Mouse (Mus musculus) erythroblast, adult 5-6 weeks (primary cell): ENCODE data around the gene Fyco1. TPM values are rescaled to one million over a fixed set of nuclear protein-coding genes. Genes with fewer than 3 reads are reported as not detected.
"Not testable (repeated sequence)": the region's sequence is repeated elsewhere in the genome, so short reads cannot be mapped to it uniquely, and the experiment has no call there.

Source experiments
- ATAC-seq: replicated peaks from 2 replicates; pipeline ENCODE4 v1.8.0; 2016; ENCODE audit warnings: moderate number of reproducible peaks, mild to moderate bottlenecking, moderate TSS enrichment, inconsistent platforms; ENCODE audit not compliant: poor library complexity, low FRiP score, severe bottlenecking
- total RNA-seq, 2 experiments: library from RNA; stranded (forward) in 1 of 2; stranded (reverse) in 1 of 2; fragments of 150-400 nt in 1 of 2; fragments of 200-764, 138-1000 nt in 1 of 2; gene quantifications; 2 replicates each; pipeline versions ENCODE4 v1.2.3 to v1.2.4; 2015 to 2017; ENCODE audit warnings: low replicate concordance in 2 of 2

Gene Fyco1
- total RNA-seq, 2 experiments from 2014 or later: 6.5 to 12.3 TPM

DNA sequence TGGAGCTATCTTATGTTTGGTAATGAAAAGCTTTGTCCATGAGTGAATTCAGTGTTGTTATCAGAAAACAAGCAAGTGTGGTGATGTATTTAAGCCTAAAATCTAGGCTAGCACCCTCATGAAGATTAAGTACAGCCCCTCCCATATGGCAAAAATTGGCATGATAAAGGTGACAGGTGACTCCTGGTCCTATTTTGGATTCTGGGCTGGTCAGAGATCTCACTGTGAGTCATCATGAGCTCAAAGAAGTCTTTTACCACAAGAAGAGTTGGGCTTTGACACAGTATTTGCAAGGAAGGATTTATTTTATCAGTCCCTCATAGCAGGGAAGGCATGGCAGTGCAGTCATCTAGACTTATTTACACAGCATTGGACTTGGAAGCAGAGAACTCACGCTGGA is 35.7 kb downstream of the Fyco1 start:
- no peak for ATAC-seq

DNA sequence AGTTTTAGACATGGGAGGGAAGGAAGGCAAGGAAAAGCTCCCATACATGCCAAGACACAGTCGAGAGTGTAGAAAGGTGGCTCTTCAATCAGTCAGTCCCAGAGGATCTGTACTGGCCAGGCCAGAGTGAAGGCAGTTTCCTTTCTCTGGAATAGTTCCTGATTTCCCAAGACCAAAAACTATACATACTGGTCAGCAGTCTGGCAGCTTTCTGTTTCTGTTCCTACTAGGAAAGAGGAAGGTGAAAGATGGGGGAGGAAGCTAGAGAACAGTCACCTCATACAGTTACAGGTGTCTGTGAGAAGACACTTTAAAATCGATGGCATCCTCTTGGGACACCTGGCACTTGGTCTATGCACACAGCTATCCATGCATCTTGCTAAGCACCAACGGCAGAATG is 36.3 kb downstream of the Fyco1 start:
- no peak for ATAC-seq

DNA sequence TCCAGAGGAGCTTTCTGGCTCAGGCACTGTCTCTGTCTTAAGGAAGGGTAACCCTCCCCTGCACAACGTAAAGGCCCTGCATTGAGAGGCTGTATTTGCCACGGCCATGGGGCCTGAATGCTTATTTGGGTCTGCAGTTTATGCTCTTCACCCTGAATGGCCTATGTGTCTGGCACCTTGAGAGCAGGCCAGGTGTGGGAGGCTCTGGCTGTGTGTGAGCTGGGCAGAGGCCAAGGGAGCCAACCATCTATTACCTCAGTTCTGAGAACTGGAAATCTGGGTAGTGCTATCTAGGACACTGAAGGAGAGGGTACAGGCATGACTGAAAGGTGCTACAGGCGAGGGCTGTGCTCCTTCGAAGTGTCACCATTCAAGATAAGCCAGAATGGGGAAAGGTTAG is 36.9 kb downstream of the Fyco1 start:
- no peak for ATAC-seq

DNA sequence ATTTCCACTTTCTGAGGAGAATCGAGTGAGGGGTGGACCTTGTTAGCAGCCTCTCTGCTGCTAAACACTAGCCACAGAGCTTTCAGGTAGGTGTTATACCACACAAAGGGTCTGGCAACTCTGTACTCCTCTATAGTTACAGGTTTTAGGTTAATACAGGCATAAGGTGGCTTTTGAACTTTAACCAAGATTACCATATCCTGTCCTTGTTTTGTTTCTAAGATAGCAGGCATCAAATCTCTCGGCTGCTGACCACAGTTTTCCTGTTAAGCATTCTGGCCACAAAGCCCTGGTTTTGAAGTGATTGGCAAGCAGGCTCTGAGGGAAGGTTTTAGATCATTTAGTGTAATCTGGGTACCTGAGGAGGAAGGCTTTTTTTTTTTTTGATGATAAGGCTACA is 37.4 kb downstream of the Fyco1 start:
- no peak for ATAC-seq

DNA sequence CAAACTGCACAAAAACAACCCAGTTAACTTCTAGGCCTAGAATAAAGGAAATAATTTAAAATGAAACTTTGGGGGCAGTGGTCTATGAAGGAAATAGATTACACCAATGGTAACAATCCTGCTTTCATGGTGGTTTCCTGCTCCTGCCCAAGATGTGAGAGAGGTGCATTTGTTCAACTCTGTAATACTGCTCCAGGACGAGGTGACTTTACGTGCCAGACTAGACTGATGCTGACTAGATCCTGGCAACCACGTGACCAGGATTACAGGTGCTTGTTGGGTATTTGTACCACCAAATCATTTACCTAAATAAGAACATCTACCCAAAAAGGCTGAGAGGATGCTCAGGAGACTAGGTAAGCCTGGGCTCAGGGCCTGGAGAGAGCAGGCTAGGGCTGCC is 39.9 kb downstream of the Fyco1 start:
- ATAC-seq: no peak

DNA sequence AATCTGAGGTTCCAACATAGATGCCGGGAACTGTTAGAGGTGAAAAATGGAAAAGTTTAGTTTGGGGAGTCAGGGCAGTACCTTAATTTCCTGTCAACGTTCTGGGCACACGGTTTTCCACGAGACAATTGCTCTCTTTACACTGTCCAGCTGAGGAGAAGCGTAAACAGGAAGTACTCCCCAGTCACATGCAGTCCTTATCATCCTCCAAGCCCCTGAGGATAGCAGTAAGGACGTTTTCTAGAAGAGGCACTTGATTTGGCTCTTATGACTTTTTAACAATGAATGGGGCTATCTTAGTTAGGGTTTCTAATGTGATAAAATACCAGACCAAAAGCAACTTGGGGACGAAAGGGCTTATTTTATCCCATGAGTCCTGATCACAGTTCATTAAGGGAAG is 43.1 kb downstream of the Fyco1 start:
- no peak for ATAC-seq

DNA sequence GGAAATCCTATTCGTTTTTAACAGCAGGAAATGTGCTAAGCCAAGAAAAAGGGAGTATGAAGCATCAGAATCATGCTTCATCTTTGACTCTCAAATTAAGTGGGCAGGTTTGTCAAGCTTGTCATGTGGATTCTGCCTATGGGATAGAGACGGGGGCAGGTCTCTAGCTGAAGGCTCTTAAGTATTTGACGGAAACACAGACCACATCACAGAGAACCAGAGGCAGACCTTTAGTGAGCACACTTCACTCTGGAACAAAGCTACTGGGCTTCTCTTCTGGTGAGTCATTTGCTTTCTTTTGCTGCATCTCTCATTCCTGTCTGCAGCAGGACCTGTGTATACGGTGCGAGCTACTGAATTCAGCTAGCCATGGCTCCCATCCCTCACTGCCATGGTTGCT is 45.4 kb downstream of the Fyco1 start, which contains the start of gene Cxcr6:
Gene Cxcr6, plus strand, starts transcription at position 209 of the 400 bp plus-strand sequence.
- ATAC-seq: no peak

DNA sequence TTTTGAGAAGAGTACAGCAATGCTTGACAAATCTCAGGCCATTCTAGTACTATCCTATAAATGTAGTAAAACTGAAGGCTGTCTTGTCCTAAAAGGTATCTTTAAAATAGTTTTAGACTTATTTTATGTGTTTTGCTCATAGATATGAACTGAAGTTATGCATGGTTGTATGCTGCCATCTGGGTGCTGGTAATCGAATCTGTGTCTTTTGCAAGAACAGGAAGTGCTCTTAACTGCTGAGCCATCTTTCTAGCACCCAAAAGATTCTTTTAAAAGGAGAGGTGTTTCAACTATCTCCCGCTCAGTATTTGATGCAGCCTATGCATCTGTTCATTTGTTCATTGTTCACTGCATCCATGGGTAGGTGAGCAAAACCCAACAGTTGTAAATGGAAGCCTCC is 46.5 kb downstream of the Fyco1 start:
- ATAC-seq: no peak

DNA sequence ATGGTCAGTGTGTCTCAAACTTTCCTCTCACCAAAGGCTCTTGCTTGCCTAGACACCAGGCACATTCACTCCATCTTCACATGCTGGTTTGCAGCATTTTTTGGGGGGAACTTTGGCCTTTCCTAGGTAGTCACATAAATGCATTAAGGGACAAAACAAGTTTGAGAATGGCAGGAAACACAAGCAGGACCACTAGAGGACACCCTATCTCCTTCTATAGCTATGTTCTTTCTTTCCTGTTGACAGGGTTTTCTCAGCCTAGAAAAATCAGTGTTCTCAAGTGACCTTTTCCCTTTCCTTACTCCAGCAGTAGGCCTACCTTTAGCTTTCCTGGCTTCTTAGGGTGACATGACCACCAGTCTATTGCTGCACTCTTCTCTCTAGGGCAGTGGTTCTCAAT is 48.8 kb downstream of the Fyco1 start:
- no peak for ATAC-seq

DNA sequence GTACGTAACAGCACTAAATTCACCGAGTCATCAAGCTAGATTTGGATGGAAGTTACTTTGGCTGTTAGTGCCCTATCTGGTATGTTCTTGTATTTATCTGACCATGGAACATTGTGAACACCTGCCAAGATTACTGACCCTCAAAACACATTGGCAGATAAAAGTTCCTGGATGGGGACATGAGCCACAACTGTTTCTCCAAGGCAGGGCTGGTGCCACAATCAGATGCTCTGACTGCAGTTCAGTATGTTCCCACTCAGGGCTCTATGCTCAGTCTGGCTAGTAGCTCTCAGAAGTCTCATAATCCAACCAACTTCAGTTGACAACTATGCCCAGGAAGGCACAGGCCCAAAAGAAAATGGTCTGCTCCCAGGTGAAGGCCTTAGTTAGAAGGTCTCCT is 49.3 kb downstream of the Fyco1 start:
- ATAC-seq: no peak

DNA sequence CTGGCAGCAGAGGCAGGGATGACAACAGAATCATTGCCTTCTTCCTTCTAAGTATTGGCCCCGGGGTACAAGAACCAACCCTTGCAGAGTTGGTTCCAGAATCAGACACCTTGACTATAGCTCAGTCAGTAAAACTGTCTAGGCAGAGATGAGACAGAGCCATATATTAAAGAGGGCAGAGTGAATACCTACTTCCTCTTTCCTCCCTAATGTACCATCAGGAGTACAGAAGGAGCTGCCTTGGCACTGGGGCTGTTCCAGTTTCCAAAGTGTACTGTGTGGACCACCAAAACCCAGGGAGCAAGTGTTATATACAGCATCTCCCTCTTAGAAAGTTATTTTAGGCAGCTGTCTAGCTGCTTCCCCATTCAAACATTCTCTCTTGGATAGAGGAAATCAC is 50.2 kb downstream of the Fyco1 start:
- ATAC-seq: no peak

DNA sequence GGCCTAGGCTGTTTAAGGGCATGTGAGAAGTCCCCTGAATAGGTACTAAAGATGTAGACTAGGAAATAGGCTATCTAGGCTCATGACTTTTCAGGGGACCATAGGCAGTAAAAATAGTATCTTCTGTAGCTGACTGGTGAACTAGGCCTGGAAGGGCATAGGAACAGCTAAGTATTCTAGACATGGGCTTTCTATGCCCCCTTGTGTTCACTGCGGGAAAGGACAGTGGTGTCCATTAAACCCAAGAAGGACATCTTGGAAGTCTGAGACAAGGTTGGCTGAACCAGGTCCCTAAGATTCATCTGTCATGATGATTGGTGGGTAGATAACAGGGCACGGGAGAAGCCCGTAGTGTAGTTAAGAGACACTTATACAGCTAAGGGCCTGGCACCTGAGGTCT is 55.5 kb downstream of the Fyco1 start:
- peak; percentile 75 for ATAC-seq

DNA sequence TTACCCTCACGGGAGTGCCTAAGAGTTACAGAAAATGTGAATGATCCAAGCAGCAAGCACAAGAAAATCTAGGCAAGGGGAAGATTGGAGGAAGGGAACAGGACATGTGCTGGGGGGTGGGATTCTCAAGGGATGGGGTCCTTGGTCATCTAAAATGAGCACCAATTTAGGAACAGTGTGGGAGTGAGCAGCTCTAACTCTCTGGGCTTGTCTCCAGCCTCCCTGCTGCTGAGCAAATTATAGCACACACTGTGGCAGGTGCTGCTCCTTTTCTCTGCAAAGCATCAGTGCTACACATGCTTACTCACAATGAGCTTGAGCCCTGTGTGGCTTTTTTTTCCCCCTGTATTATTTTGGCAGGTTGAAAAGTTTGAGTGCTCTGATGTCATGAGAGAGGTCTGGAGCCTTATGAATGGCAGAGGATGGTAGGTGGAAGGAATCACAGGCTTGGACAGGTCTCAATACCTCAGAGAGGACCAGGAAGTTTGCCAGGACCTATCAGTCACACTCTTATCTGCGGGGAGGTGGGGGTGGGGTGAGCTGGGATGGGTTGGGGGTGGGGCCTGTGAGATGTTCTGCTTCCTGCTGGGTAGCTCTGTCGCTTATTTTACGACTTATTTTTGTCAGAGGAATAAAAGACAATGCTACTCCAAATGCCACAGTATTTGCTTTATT is 62.7 kb downstream of the Fyco1 start:
- ATAC-seq: no peak

DNA sequence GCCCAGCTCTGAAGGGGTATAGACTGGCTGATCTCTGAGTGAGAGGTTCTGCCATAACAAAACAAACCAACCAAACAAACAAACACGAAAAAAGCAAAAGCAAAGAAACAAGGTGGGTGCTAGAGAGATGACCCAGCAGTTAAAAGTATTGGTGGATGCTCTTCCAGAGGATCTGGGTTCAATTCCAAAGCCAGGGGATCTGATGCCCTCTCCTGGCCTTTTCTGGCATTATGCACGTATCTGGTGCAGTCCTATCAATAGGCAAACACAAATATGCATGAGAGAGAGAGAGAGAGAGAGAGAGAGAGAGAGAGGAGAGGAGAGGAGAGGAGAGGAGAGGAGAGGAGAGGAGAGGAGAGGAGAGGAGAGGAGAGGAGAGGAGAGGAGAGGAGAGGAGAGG is 78.4 kb downstream of the Fyco1 start:
- not testable (repeated sequence) for ATAC-seq

DNA sequence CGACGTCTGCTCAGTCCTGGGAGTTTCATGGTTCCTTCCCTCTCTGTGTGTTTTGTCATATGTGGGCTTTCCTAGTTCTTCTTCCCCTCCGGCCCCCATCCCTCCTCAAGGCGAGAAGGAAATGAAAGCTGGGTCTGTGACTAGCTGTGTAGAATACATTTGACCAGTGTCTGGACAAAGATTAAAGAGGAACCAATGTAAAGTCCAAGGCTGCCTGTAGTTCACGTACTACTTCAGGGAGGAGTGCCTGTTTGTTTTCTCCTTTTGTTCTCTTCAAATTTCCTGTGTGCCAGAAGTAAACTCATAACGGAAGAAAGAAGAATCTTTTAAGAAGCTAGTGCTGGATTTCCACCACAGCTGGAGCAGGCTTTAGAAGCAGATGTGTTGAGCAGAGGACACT is 82.2 kb downstream of the Fyco1 start:
- no peak for ATAC-seq

DNA sequence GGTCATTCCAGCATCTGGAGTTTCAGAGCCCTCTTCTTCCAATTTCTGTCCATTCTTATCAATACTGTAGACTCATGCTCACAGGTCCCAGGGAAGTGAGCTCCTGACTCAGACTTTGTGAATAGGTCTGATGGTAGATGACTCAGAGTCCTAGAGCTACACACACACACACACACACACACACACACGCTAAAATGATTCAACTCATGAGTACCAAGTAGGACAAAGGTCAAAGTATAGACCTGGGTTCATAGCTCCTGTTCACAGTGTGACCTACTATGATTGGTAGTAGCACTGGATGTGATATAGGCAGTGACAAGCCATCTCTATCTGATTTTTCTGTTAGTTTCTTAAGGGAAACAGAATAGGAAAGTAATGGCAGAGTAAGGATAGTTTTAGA is 83.3 kb downstream of the Fyco1 start:
- ATAC-seq: no peak

DNA sequence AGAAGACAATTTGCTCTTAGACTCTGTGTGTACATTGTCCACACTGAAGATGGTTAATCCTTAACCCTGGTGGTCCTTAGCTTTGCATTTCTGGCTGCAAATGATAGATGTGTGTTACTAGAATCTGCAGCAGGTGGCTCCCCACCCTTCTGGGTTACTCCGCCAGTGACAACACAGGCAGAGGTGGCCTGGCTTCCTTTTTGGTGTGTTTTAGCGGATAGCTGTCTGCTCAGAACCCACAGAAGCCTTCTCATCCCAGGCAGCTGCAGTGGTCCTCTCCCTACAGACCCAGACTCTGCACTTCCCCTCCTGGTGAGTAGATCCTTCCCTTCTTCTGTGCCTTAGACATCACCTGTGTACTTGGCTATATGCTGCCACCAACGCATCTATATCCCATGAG is 84.7 kb downstream of the Fyco1 start:
- ATAC-seq: no peak

DNA sequence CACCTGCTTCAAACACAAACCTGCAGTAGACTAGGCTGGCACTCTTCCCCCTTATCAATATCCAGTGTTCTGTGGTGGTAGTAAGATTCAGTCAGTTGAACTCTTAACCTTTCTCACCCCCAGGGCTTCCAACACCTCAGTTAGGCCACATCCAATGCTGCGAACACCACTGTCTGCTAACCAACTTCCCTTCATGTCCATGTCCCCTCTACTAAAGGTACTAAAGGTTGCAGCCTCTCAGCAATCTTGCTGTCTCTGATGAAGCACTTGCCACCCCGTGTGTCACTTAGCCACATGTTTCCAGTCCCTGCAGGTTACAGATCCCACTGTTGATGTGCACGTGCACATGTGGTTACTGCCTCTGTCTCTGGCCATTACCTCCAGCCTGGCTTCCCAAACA is 87.9 kb downstream of the Fyco1 start:
- ATAC-seq: no peak

DNA sequence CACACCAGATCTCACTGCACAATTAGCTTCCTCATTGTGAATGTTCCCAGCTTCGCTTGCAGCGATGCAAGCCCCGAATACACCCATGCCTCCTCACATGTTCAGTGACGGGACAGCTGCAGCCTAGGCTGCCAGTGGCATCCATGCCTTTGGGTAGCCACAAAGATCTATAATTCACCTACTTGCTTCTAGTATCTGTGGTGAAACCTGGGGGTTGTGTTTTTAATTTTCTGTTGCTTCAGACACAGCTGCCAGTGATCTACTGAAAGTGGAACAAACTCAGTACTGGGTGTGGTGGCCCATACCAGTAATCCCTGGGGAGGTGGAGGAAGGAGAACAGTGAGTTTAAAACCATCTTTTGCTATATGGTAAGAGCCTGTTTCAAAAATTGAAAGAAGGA is 88.8 kb downstream of the Fyco1 start:
- no peak for ATAC-seq

DNA sequence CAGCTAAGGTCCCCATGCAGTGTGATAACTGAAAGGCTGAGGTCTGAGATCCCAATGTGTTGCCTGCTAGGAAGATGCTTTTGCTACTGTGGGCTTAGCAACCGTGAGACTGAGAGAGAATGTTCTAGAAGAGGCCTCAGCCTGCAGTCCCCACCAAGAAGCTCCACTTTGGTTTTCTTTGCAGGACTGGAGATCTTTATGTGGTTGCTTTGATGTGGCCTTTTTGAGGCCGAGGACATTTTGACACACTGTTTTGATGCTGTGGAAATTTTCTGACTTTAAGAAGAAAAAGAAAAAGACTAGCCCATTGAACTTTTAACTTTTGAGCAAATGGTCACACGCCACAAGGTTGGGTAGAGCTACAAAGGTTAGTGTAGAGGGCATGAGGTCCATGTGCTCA is 90.9 kb downstream of the Fyco1 start:
- no peak for ATAC-seq

DNA sequence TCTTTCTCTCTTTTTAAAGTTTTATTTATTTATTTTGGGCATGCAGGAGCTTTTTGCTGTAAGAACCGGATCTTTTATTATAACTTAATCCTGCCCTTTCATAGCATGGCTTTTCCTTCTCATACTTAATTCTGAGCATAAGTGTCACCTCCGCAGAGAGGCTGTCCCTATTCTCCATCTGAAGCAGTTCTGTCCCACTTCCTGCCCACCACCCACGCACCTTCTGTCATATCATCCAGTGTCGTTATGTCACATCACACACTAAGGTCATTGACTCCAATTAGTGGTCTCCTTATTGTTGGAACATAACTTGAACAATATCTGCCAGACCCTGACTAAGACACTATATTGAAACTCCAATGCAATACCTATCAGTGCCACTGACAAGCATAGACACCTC is 93.1 kb downstream of the Fyco1 start:
- no peak for ATAC-seq

DNA sequence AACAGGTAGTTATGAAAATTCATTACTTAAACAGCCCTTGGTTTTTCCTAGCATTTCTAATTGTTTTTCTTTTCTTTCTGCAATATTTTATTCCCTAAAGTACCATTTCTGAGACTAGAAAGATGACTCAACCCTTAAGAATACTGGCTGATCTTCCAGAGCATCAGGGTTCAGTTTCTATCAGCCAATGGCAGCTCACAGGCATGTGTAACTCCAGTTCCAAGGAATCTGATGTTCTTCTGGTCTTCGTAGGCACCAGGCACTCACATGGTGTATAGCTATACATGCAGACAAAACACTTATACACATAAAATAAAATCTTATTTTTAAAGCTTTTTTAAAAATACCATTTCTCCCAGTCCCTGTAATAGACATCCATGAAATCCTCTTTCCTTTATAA is 93.5 kb downstream of the Fyco1 start:
- ATAC-seq: no peak
